Mouse (Mus musculus) olfactory bulb, adult 2 months (tissue): ENCODE measurements at regions not wholly inside any gene's neighbourhood (a gene's known extent, or its start where the extent isn't known, plus 50 kb on each side); places are given as distances from the start of the nearest gene placed in this dataset.

Experiments used
- CTCF ChIP-seq: fragments of 200-500 bp; IDR thresholded peaks from 2 replicates; pipeline ENCODE4 v1.5.1; 2012; ENCODE audit warnings: low read depth, mild to moderate bottlenecking, low read length, moderate library complexity; ENCODE audit not compliant: insufficient read depth
- POLR2A ChIP-seq: fragments of 200-500 bp; IDR thresholded peaks from 2 replicates; pipeline ENCODE4 v1.6.1; 2012; ENCODE audit warnings: mild to moderate bottlenecking, low read depth, low read length, moderate library complexity; ENCODE audit not compliant: insufficient read depth

DNA sequence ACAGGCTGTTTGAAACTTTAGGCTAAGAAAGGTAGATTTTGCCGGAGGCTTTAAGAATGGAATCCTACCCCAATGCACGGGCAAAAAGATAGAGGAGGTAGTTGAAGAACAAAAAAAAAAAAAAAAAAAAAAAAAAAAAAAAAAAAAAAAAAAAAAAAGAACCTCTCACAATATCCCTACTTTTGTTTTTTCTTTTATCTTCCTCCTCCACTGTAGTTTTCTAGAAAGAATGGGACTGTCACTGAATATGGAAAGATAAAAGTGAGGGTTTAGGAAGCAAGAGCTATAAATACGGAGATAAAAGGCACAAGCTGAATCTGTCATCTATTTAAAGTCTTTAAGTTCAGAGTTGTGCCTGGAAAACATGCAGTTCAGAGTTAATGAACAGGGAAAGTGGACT, 227.8 kb downstream of the AI593442 start:
- TF ChIP-seq CTCF (no peak), POLR2A (no peak)
